Comparison of ENCODE assay signal across 10 mouse cellular contexts in the genomic region with DNA sequence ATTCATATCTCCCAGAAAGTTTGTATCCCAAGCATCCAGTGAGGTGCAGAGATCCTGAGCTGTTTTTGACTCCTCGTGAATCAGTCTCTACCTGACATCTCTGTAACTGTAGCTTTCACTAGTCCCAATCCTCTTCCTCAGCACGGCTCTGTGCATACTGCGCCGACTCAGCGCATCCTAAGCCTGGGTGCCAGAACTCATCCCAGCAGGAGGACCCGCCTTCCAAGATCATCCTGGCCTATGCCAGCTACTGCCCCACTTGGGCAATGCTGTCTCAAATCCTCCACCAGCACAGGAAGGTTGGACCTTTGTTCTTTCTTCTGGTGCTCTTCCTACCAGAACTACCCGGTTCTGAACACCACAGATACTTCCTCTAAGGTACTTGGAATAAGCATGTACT. TPM values are rescaled to one million over a fixed set of nuclear protein-coding genes. Genes with fewer than 3 reads are reported as not detected.
"Had no signal": no experiment of that assay in that cellular context is flagged by ENCODE, and none has a peak within 500 bp of the region (broad histone marks: within the 10 kb centered on the region; RNA-seq: fewer than 3 reads in every experiment).

No protein-coding gene starts in this region.

- DNase-seq: kidney, postnatal 14 days; liver; lung, adult 18-20 months; lung, postnatal 36 days; right cerebral cortex, postnatal 14 days; thymus, postnatal 4 days had no signal

RNA-seq across cellular contexts. Expression of a gene that starts 20.1 kb away (rescaled TPM):
- total RNA-seq: megakaryocyte progenitor cell, adult 5-6 weeks had no signal
- polyA plus RNA-seq: limb, embryonic 12.5 days; liver, embryonic 14.5 days; spleen, adult 2 months had no signal
